Mouse (Mus musculus) CH12.LX (cell line): ENCODE data around the gene F9. TPM values are rescaled to one million over a fixed set of nuclear protein-coding genes. Genes with fewer than 3 reads are reported as not detected.

Experiments
- DNase-seq: peaks from one replicate; pipeline ENCODE4 v3.0.0-alpha.2; 2013; ENCODE audit errors: extremely low read depth
- H3K27ac ChIP-seq: 2 replicates; pipeline ENCODE4 v1.5.1; 2012; ENCODE audit warnings: low read depth, mild to moderate bottlenecking, control low read depth, moderate library complexity; ENCODE audit not compliant: insufficient read depth
- H3K27me3 ChIP-seq: replicated peaks from 2 replicates; pipeline ENCODE3; 2012; ENCODE audit warnings: inconsistent platforms
- H3K36me3 ChIP-seq, 2 experiments: replicated peaks in 1 of 2; 2 replicates each; pipeline versions ENCODE3 to v1.6.1; 2012; ENCODE audit warnings: inconsistent platforms in 1 of 2, low read length in 1 of 2, mild to moderate bottlenecking in 1 of 2, mixed read lengths in 1 of 2, moderate library complexity in 1 of 2; ENCODE audit not compliant: control insufficient read depth in 1 of 2, insufficient read depth in 1 of 2
- H3K4me1 ChIP-seq, 2 experiments: 2 replicates each; pipeline ENCODE4 v1.6.1; 2012; ENCODE audit warnings: inconsistent platforms in 1 of 2, moderate library complexity in 1 of 2; ENCODE audit not compliant: insufficient read depth in 2 of 2, control insufficient read depth in 1 of 2
- H3K4me2 ChIP-seq: 2 replicates; pipeline ENCODE4 v1.6.1; 2012; ENCODE audit warnings: low read depth, mild to moderate bottlenecking, control low read depth; ENCODE audit not compliant: poor library complexity, insufficient read depth, severe bottlenecking
- H3K4me3 ChIP-seq, 3 experiments: fragments of 150-350 bp in 1 of 3; sonication (generic) in 1 of 3; replicated peaks in 1 of 3; 2 replicates each; pipeline versions ENCODE3 to v1.5.1; 2011 to 2012; ENCODE audit warnings: low read depth in 2 of 3, low read length in 2 of 3, mild to moderate bottlenecking in 2 of 3, moderate library complexity in 2 of 3, control low read depth in 1 of 3, improper control_type of control experiment in 1 of 3, inconsistent platforms in 1 of 3, mixed read lengths in 1 of 3; ENCODE audit not compliant: poor library complexity in 1 of 3
- H3K79me2 ChIP-seq: replicated peaks from 2 replicates; pipeline ENCODE4 v1.6.1; 2012; ENCODE audit warnings: mild to moderate bottlenecking, moderate library complexity; ENCODE audit not compliant: control insufficient read depth, poor library complexity, insufficient read depth, severe bottlenecking; ENCODE audit errors: extremely low read depth
- H3K9ac ChIP-seq: 2 replicates; pipeline ENCODE4 v1.6.1; 2012; ENCODE audit warnings: low read depth, mild to moderate bottlenecking, control low read depth, moderate library complexity; ENCODE audit not compliant: insufficient read depth
- H3K9me3 ChIP-seq: replicated peaks from 2 replicates; pipeline ENCODE3; 2012; ENCODE audit warnings: low read length, inconsistent platforms, mixed read lengths
- BHLHE40 ChIP-seq: IDR thresholded peaks from 2 replicates; pipeline ENCODE4 v1.6.1; 2011; ENCODE audit warnings: mild to moderate bottlenecking, low read depth, low read length, improper control_type of control experiment
- CHD1 ChIP-seq: IDR thresholded peaks from 2 replicates; pipeline ENCODE4 v1.6.1; 2012; ENCODE audit warnings: low read depth, low read length, improper control_type of control experiment, inconsistent platforms
- CHD2 ChIP-seq: IDR thresholded peaks from 2 replicates; pipeline ENCODE4 v1.6.1; 2011; ENCODE audit warnings: low read length, improper control_type of control experiment
- CTCF ChIP-seq, 2 experiments: IDR thresholded peaks in 1 of 2; conservative IDR thresholded peaks in 1 of 2; 2 replicates each; pipeline ENCODE4 v1.5.1; 2011 to 2012; ENCODE audit warnings: low read depth in 2 of 2, low read length in 2 of 2, improper control_type of control experiment in 1 of 2, inconsistent platforms in 1 of 2, mild to moderate bottlenecking in 1 of 2, moderate library complexity in 1 of 2
- E2F4 ChIP-seq: IDR thresholded peaks from 2 replicates; pipeline ENCODE4 v1.6.1; 2011; ENCODE audit warnings: low read depth, low read length, improper control_type of control experiment; ENCODE audit not compliant: insufficient replicate concordance
- ELF1 ChIP-seq: IDR thresholded peaks from 2 replicates; pipeline ENCODE4 v1.6.1; 2014; ENCODE audit warnings: low read depth, mild to moderate bottlenecking, inconsistent platforms, low read length, improper control_type of control experiment
- EP300 ChIP-seq: IDR thresholded peaks from 2 replicates; pipeline ENCODE4 v1.6.1; 2011; ENCODE audit warnings: low read length, improper control_type of control experiment
- ETS1 ChIP-seq: conservative IDR thresholded peaks from 2 replicates; pipeline ENCODE4 v1.6.1; 2012; ENCODE audit warnings: low read depth, mild to moderate bottlenecking, inconsistent platforms, low read length, improper control_type of control experiment, moderate library complexity
- GABPA ChIP-seq: IDR thresholded peaks from 2 replicates; pipeline ENCODE4 v1.6.1; 2012; ENCODE audit warnings: low read depth, low read length, improper control_type of control experiment, inconsistent platforms; ENCODE audit not compliant: insufficient replicate concordance
- HCFC1 ChIP-seq: IDR thresholded peaks from 2 replicates; pipeline ENCODE4 v1.6.1; 2012; ENCODE audit warnings: low read depth, mild to moderate bottlenecking, inconsistent platforms, low read length, improper control_type of control experiment
- IRF4 ChIP-seq: IDR thresholded peaks from 2 replicates; pipeline ENCODE4 v1.6.1; 2014; ENCODE audit warnings: low read depth, mild to moderate bottlenecking, inconsistent platforms, low read length, improper control_type of control experiment
- JUN ChIP-seq: IDR thresholded peaks from 2 replicates; pipeline ENCODE4 v1.6.1; 2011; ENCODE audit warnings: low read depth, mild to moderate bottlenecking, low read length, improper control_type of control experiment, moderate library complexity; ENCODE audit not compliant: insufficient read depth
- JUND ChIP-seq: conservative IDR thresholded peaks from 2 replicates; pipeline ENCODE4 v1.6.1; 2011; ENCODE audit warnings: low read depth, low read length, improper control_type of control experiment
- KAT2A ChIP-seq: IDR thresholded peaks from 2 replicates; pipeline ENCODE4 v1.6.1; 2012; ENCODE audit warnings: low read length, improper control_type of control experiment, inconsistent platforms; ENCODE audit not compliant: insufficient replicate concordance
- MAFK ChIP-seq: IDR thresholded peaks from 2 replicates; pipeline ENCODE4 v1.6.1; 2011; ENCODE audit warnings: low read length, improper control_type of control experiment; ENCODE audit not compliant: insufficient replicate concordance
- MAX ChIP-seq: IDR thresholded peaks from 2 replicates; pipeline ENCODE4 v1.6.1; 2011; ENCODE audit warnings: low read length, improper control_type of control experiment
- MAZ ChIP-seq: IDR thresholded peaks from 2 replicates; pipeline ENCODE4 v1.6.1; 2012; ENCODE audit warnings: low read depth, mild to moderate bottlenecking, inconsistent platforms, low read length, improper control_type of control experiment, moderate library complexity
- MEF2A ChIP-seq: IDR thresholded peaks from 2 replicates; pipeline ENCODE4 v1.6.1; 2014; ENCODE audit warnings: low read depth, mild to moderate bottlenecking, inconsistent platforms, low read length, improper control_type of control experiment, borderline replicate concordance
- MXI1 ChIP-seq: IDR thresholded peaks from 2 replicates; pipeline ENCODE4 v1.6.1; 2011; ENCODE audit warnings: mild to moderate bottlenecking, low read depth, low read length, improper control_type of control experiment
- MYC ChIP-seq: IDR thresholded peaks from 2 replicates; pipeline ENCODE4 v1.6.1; 2011; ENCODE audit warnings: low read depth, mild to moderate bottlenecking, improper control_type of control experiment, low read length
- NELFE ChIP-seq: IDR thresholded peaks from 2 replicates; pipeline ENCODE4 v1.6.1; 2011; ENCODE audit warnings: low read depth, low read length, improper control_type of control experiment
- NRF1 ChIP-seq: IDR thresholded peaks from 2 replicates; pipeline ENCODE4 v1.6.1; 2014; ENCODE audit warnings: low read depth, mild to moderate bottlenecking, inconsistent platforms, low read length, improper control_type of control experiment, moderate library complexity
- PAX5 ChIP-seq: IDR thresholded peaks from 2 replicates; pipeline ENCODE4 v1.6.1; 2012; ENCODE audit warnings: low read length, inconsistent platforms, mixed read lengths
- POLR2A ChIP-seq: IDR thresholded peaks from 2 replicates; pipeline ENCODE4 v1.6.1; 2011; ENCODE audit warnings: low read depth, mild to moderate bottlenecking, improper control_type of control experiment, low read length
- POLR2AphosphoS2 ChIP-seq: IDR thresholded peaks from 2 replicates; pipeline ENCODE4 v1.6.1; 2011; ENCODE audit warnings: low read depth, low read length, improper control_type of control experiment
- RAD21 ChIP-seq: IDR thresholded peaks from 2 replicates; pipeline ENCODE4 v1.6.1; 2011; ENCODE audit warnings: low read depth, mild to moderate bottlenecking, low read length, improper control_type of control experiment, moderate library complexity
- RCOR1 ChIP-seq: conservative IDR thresholded peaks from 2 replicates; pipeline ENCODE4 v1.6.1; 2012; ENCODE audit warnings: low read depth, mild to moderate bottlenecking, inconsistent platforms, low read length, improper control_type of control experiment
- SIN3A ChIP-seq: IDR thresholded peaks from 2 replicates; pipeline ENCODE4 v1.6.1; 2012; ENCODE audit warnings: low read length, improper control_type of control experiment, inconsistent platforms
- SMC3 ChIP-seq: IDR thresholded peaks from 2 replicates; pipeline ENCODE4 v1.6.1; 2011; ENCODE audit warnings: low read depth, low read length, improper control_type of control experiment
- TBP ChIP-seq: conservative IDR thresholded peaks from 2 replicates; pipeline ENCODE4 v1.6.1; 2011; ENCODE audit warnings: low read depth, low read length, improper control_type of control experiment
- TCF12 ChIP-seq: IDR thresholded peaks from 2 replicates; pipeline ENCODE4 v1.6.1; 2014; ENCODE audit warnings: low read depth, mild to moderate bottlenecking, inconsistent platforms, low read length, improper control_type of control experiment
- UBTF ChIP-seq: IDR thresholded peaks from 2 replicates; pipeline ENCODE4 v1.6.1; 2012; ENCODE audit warnings: low read depth, mild to moderate bottlenecking, inconsistent platforms, low read length, improper control_type of control experiment, moderate library complexity
- USF1 ChIP-seq: IDR thresholded peaks from 2 replicates; pipeline ENCODE4 v1.6.1; 2014; ENCODE audit warnings: low read depth, mild to moderate bottlenecking, inconsistent platforms, low read length, improper control_type of control experiment
- USF2 ChIP-seq: conservative IDR thresholded peaks from 2 replicates; pipeline ENCODE4 v1.6.1; 2011; ENCODE audit warnings: low read depth, low read length, improper control_type of control experiment
- ZC3H11A ChIP-seq: IDR thresholded peaks from 2 replicates; pipeline ENCODE4 v1.6.1; 2012; ENCODE audit warnings: low read depth, mild to moderate bottlenecking, inconsistent platforms, low read length, improper control_type of control experiment
- ZKSCAN1 ChIP-seq: IDR thresholded peaks from 2 replicates; pipeline ENCODE4 v1.6.1; 2012; ENCODE audit warnings: low read depth, inconsistent platforms, low read length, improper control_type of control experiment, borderline replicate concordance
- ZMIZ1 ChIP-seq: IDR thresholded peaks from 2 replicates; pipeline ENCODE4 v1.6.1; 2012; ENCODE audit warnings: low read depth, mild to moderate bottlenecking, inconsistent platforms, low read length, improper control_type of control experiment
- ZNF384 ChIP-seq: IDR thresholded peaks from 2 replicates; pipeline ENCODE4 v1.6.1; 2012; ENCODE audit warnings: low read depth, low read length, improper control_type of control experiment, inconsistent platforms
- dilution Hi-C: fragments of 300-500 bp; cut with MboI; formaldehyde crosslinking; loops from 2 replicates; pipeline ENCODE4 v1.14.3; 2020; ENCODE audit warnings: low sequenced_read_pairs; ENCODE audit not compliant: extremely low pct_unique_long_range_greater_than_20kb, extremely low pct_ligation_motif_present
- in situ Hi-C: fragments of 300-500 bp; cut with MboI; formaldehyde crosslinking; loops from 3 replicates; pipeline ENCODE4 v1.14.3; 2019; ENCODE audit warnings: low sequenced_read_pairs, low pct_ligation_motif_present, low pct_unique_long_range_greater_than_20kb, mixed read lengths
- polyA plus RNA-seq: library from polyadenylated mRNA; unstranded; fragments of >175 nt; gene quantifications from 2 replicates; pipeline ENCODE4 v1.2.1, GENCODE M21; 2012; ENCODE audit warnings: low read depth; ENCODE audit not compliant: insufficient read length
- total RNA-seq, 2 experiments: library from RNA; depleted of rRNA; stranded (reverse); fragments of 300-350 nt in 1 of 2; fragments of >200 nt in 1 of 2; gene quantifications; 2 replicates each; pipeline ENCODE4 v1.2.3; 2012 to 2014

F9 gene
- total and polyA plus RNA-seq, 3 experiments: 0.42 to 2.0 (median 1.9) TPM

DNA sequence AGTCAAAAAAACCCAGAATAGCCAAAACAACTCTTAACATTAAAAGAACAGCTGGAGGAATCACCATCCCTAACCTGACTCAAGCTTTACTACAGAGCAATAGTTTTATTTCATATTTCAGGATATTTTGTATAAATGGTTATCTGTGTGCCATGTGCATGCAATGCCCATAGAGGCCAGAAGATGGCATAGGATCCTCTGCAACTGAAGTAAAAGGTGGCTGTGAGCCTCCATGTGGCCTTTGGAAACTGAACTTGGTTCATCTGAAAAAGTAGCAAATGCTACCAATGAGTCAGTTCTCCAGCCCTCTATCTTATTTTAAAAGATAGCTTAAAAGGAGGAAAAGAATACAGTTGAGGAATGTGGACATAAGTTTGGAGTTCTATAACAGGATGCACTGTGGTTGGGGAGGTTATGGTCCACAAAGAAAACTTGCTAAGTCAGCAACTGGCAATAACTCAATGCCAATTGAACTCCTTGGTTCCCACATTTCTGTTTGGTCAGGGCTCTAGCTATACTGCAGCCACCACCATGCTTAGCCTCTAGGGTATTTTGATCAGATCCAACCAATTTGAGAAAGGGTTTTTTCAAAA lies 13.9 kb downstream of the F9 start:
- H3K4me2 ChIP-seq: no peak overlapping the region
- no peaks in the 10 kb centered on the region for H3K79me2 ChIP-seq
- H3K36me3 ChIP-seq: no peaks in the 10 kb centered on the region
- TF ChIP-seq POLR2AphosphoS2 (no peak), JUND (0 out of 2 replicates have a peak, but pooled peaks have one; percentile 10), MAFK (peak; percentile 92), GABPA (no peak), CHD2 (no peak), CTCF (conservative IDR thresholded peaks at IDR 0.05 in 1 of 2, IDR thresholded peaks at IDR 0.05 in 1 of 2; ENCODE audit: low read depth in 2 of 2, low read length in 2 of 2) (peak; percentile 31 to 73; a peak in 3 of 4 replicates), MEF2A (no peak), USF1 (no peak), BHLHE40 (no peak), RCOR1 (no peak), MAZ (no peak), E2F4 (no peak), HCFC1 (no peak), SMC3 (peak; percentile 69), MXI1 (no peak), NRF1 (no peak), EP300 (no peak), IRF4 (no peak), USF2 (no peak), TCF12 (no peak), PAX5 (no peak), ELF1 (no peak), SIN3A (no peak), KAT2A (no peak), MYC (peak; percentile 81), JUN (no peak), UBTF (no peak), ZKSCAN1 (no peak), TBP (no peak), ZNF384 (no peak), ZC3H11A (no peak), CHD1 (no peak), RAD21 (peak; percentile 61), NELFE (no peak), ETS1 (no peak), MAX (peak; percentile 65), POLR2A (no peak), ZMIZ1 (no peak)
- H3K27ac ChIP-seq: no peak overlapping the region
- H3K9ac ChIP-seq: no peak overlapping the region
- H3K9me3 ChIP-seq: no peaks in the 10 kb centered on the region
- no peaks in the 10 kb centered on the region for H3K27me3 ChIP-seq
- in situ Hi-C loops (loop anchor here (10.0 kb wide), 1 partner anchor 392 kb away; no protein-coding TSS in a partner anchor), dilution Hi-C loops (no loop called here)
- H3K4me3 ChIP-seq: no peak overlapping the region
- H3K4me1 ChIP-seq: peaks cover 0 to 19% of the 10 kb centered on the region in 2 experiments; a peak in 2 of 4 replicates
- peak; percentile 54 for DNase-seq
